Mouse (Mus musculus): ENCODE results near the gene Lingo3. TPM values are rescaled to one million over a fixed set of nuclear protein-coding genes. Genes with fewer than 3 reads are reported as not detected.

Gene Lingo3
- polyA plus RNA-seq, 1 experiment: 0.06 TPM

DNA sequence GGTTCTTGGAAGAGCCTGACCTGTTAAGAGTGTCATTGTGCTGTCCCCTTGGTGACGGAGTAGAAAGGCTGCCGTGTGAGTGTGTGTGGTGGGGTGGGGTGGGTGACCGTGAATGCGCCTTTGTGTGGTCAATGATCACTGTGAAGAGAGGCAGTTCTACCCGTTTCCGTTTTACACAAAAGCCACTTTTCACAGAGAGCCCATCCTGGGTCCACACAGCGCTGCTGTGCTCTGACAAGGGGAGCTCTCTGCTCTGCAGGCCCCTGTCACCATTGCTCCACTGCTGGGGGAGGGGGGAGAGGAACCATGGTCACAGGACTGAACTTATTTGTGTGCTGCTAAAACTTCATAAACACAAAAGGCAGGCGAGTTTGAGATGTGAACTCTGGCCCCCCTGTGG is 13.5 kb upstream of the Lingo3 start:
- H3K36me3 ChIP-seq (ENCODE audit: control insufficient read depth, insufficient read depth, low read length): peaks cover 11% of the 10 kb centered on the region; the same call in 1 of the 2 replicates
- H3K4me3 ChIP-seq (ENCODE audit: low read depth, low read length): no peak overlapping the region
- WGBS: 73% methylated on average over 8 of the region's 8 CpGs
- no peak overlapping the region for H3K27ac ChIP-seq (ENCODE audit: insufficient read depth, low read depth, low read length)
- H3K27me3 ChIP-seq (ENCODE audit: control insufficient read depth, insufficient read depth, low read length): no peaks in the 10 kb centered on the region
- TF ChIP-seq CTCF (IDR thresholded peaks at IDR 0.05; ENCODE audit: extremely low read depth, insufficient read length, insufficient replicate concordance, low read depth, low read length) (no peak), POLR2A (IDR thresholded peaks at IDR 0.05; ENCODE audit: low read depth, low read length) (no peak)
- H3K4me1 ChIP-seq (ENCODE audit: control insufficient read depth, insufficient read depth, insufficient read length, low read length): peaks cover 16% of the 10 kb centered on the region

DNA sequence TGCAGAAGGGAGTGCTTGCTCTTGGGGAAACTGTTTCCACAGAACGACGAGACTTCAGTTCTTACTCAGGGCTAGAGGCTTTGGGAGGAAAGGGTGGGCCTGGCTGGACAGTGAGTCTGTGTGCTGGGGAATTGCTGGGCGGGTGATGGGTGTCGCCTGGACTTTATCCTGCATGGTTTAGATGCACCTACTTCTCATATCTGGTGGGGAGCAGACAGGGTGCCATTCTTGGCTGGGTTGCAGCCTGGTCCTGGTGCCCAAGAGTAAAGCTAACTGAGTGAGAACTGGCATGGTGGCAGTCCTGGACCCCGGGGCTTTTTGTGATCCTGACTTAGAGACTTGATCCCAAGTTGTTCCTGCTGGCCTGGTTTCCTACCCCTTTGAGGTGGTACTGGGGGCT is 13.1 kb upstream of the Lingo3 start:
- 42% methylated on average over 5 of the region's 5 CpGs for WGBS
- TF ChIP-seq CTCF (IDR thresholded peaks at IDR 0.05; ENCODE audit: extremely low read depth, insufficient read length, insufficient replicate concordance, low read depth, low read length) (no peak), POLR2A (IDR thresholded peaks at IDR 0.05; ENCODE audit: low read depth, low read length) (no peak)

DNA sequence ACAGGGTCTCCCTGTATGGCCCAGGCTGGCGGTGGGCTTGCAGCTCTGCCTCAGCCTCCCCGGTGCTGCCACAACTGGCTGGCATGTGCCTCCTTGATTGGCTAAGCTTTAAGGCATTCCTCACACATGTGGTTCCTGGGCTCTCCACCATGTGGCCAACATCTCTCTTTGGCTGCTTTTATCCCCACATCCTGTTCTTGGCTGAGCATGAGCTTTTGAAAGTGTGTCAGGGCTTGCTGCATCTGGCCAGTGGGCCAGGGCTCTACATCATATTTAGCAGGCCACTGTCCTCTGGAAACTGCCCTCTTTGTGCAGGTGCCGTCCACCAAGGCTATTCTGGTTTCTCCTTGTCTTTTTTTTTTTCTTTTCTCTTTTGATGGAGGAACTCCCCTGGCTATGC is 12.4 kb upstream of the Lingo3 start:
- H3K36me3 ChIP-seq (ENCODE audit: control insufficient read depth, insufficient read depth, low read length): peaks cover 14% of the 10 kb centered on the region
- H3K4me3 ChIP-seq (ENCODE audit: low read depth, low read length): no peak overlapping the region
- TF ChIP-seq CTCF (IDR thresholded peaks at IDR 0.05; ENCODE audit: extremely low read depth, insufficient read length, insufficient replicate concordance, low read depth, low read length): no peak
- no peak for TF ChIP-seq POLR2A (IDR thresholded peaks at IDR 0.05; ENCODE audit: low read depth, low read length)
- no peak overlapping the region for H3K27ac ChIP-seq (ENCODE audit: insufficient read depth, low read depth, low read length)
- H3K27me3 ChIP-seq (ENCODE audit: control insufficient read depth, insufficient read depth, low read length): no peaks in the 10 kb centered on the region
- WGBS: 63% methylated on average over 3 of the region's 3 CpGs
- H3K4me1 ChIP-seq (ENCODE audit: control insufficient read depth, insufficient read depth, insufficient read length, low read length): peaks cover 16% of the 10 kb centered on the region

More for the DNA sequence above, 13.1 kb upstream of the Lingo3 start:
- Histone ChIP-seq H3K4me1 (ENCODE audit: control insufficient read depth, insufficient read depth, insufficient read length, low read length) (peaks cover 16% of the 10 kb centered on the region), H3K4me3 (ENCODE audit: low read depth, low read length) (no peak overlapping the region), H3K27me3 (ENCODE audit: control insufficient read depth, insufficient read depth, low read length) (no peaks in the 10 kb centered on the region), H3K27ac (ENCODE audit: insufficient read depth, low read depth, low read length) (no peak overlapping the region), H3K36me3 (ENCODE audit: control insufficient read depth, insufficient read depth, low read length) (peaks cover 13% of the 10 kb centered on the region)

DNA sequence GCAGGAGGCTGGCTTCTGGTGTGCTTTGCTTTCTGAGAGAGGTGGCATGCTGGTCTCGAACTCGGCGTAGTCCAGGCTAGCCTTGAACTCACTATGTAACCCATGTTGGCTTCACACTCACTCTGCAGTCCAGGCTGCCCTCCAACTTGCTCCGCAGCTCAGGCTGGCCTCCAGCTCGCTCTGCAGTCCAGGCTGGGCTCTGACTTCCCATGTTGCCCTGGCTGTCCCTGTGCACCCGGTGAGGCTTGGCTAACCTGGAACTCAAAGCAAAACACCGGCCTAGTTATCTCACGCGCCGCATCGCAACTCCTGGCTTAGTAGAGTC is 11.9 kb upstream of the Lingo3 start:
- peaks cover 12% of the 10 kb centered on the region for H3K36me3 ChIP-seq (ENCODE audit: control insufficient read depth, insufficient read depth, low read length)
- no peaks in the 10 kb centered on the region for H3K27me3 ChIP-seq (ENCODE audit: control insufficient read depth, insufficient read depth, low read length)
- TF ChIP-seq POLR2A (IDR thresholded peaks at IDR 0.05; ENCODE audit: low read depth, low read length): no peak
- no peak for TF ChIP-seq CTCF (IDR thresholded peaks at IDR 0.05; ENCODE audit: extremely low read depth, insufficient read length, insufficient replicate concordance, low read depth, low read length)
- 15% methylated on average over 11 of the region's 11 CpGs for WGBS
- H3K4me3 ChIP-seq (ENCODE audit: low read depth, low read length): peak overlapping the region; percentile 81
- no peak overlapping the region for H3K27ac ChIP-seq (ENCODE audit: insufficient read depth, low read depth, low read length)
- peaks cover 16% of the 10 kb centered on the region for H3K4me1 ChIP-seq (ENCODE audit: control insufficient read depth, insufficient read depth, insufficient read length, low read length)

DNA sequence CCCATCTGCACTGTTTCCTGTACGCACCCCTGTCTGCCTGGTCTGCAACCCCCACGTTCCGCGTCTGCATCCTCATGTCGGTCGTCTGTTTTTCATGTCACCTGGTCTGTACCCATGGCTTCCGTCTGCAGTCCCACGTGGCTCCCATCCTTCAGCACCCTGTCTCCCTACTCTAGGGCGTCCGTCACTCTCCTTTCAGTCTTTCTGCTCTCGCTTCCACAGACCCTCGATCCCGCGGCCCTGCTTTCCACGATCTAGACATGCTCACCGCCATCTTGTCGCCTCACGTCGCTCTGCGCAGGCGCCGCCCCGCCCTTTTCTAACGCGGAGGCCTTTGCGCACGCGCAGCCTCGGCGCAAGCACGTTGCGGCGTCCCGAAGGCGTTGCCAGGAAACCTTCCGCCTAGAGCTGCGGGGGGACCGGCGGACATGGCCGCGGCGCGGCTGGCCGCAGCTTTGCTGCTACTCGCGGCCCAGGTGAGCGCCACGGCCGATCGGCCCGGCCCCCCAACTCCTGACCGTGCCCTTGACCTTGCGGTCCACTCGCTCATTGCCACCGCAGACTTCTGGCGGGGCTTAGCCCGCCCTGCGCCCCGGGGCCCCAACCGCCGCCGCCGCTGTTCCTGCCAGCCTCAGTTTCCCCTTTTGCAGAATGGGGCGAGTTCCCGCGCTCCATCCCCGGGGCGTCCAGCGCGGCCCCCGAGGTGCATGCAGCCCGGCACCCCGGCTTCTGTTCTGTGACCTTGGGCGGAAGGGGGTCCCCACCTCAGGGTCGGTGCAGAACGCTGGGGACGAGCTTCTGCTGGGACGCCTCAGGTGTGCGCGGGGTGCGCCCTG is 11.3 kb upstream of the Lingo3 start, which contains the start of the genes Lsm7 and Sppl2b:
TSS of gene Lsm7 (minus strand) at position 297 of the 836 bp plus-strand sequence.
TSS of gene Sppl2b (plus strand) at position 363 of the 836 bp plus-strand sequence.
- Histone ChIP-seq H3K27me3 (ENCODE audit: control insufficient read depth, insufficient read depth, low read length) (no peaks in the 10 kb centered on the region), H3K4me3 (ENCODE audit: low read depth, low read length) (peak within 1 kb of the TSS; percentile 81), H3K4me1 (ENCODE audit: control insufficient read depth, insufficient read depth, insufficient read length, low read length) (peaks cover 16% of the 10 kb centered on the region), H3K36me3 (ENCODE audit: control insufficient read depth, insufficient read depth, low read length) (peaks cover 12% of the 10 kb centered on the region), H3K27ac (ENCODE audit: insufficient read depth, low read depth, low read length) (no peak within 1 kb of the TSS)
- under 1% methylated on average over 81 of the region's 81 CpGs for WGBS
- no peak for TF ChIP-seq CTCF (IDR thresholded peaks at IDR 0.05; ENCODE audit: extremely low read depth, insufficient read length, insufficient replicate concordance, low read depth, low read length)
- TF ChIP-seq POLR2A (IDR thresholded peaks at IDR 0.05; ENCODE audit: low read depth, low read length): peak; percentile 67

DNA sequence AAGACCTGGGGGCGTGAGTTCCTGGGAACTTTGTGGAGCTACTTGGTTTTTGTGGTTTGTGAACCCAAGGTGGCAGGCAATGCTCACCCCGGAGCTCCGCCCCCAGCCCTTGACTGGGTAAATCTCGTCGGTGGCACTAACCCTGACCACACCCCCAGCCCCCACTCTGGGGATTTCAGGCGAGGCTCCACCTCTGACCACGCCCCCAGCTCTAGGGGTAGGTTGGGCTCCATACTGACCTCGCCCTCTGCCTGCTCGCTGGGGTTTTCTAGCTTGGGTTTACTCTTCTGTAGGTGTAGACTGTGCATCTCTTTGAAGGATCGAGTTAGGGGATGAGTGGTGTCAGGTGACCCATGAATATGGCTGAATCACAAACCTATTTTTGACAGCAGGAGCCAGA is 4.7 kb upstream of the Lingo3 start:
- Histone ChIP-seq H3K36me3 (ENCODE audit: control insufficient read depth, insufficient read depth, low read length) (peaks cover 12% of the 10 kb centered on the region), H3K27me3 (ENCODE audit: control insufficient read depth, insufficient read depth, low read length) (peaks cover 11% of the 10 kb centered on the region), H3K4me3 (ENCODE audit: low read depth, low read length) (no peak overlapping the region), H3K4me1 (ENCODE audit: control insufficient read depth, insufficient read depth, insufficient read length, low read length) (peaks cover 4% of the 10 kb centered on the region), H3K27ac (ENCODE audit: insufficient read depth, low read depth, low read length) (no peak overlapping the region)
- 8% methylated on average over 10 of the region's 10 CpGs for WGBS
- no peak for TF ChIP-seq POLR2A (IDR thresholded peaks at IDR 0.05; ENCODE audit: low read depth, low read length)
- TF ChIP-seq CTCF (IDR thresholded peaks at IDR 0.05; ENCODE audit: extremely low read depth, insufficient read length, insufficient replicate concordance, low read depth, low read length): no peak

DNA sequence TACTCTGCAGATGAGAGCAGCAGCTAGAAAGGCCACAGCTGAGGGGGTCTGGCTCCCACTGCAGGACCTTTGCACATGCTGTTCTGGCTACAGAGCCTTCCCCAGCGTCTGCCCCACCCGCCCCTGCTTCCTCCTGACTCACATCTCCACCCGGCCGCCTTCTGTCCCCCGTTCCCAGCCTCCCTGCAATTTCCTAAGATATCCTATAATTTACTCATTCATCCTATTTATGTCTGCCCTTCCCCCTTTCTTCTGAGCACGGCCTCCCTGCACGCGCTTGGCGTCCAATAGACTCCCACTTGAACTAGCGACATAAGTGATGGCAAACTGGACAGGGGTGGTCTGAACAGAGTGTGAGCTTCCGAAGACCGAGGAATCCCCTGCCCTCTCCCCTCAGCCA is 1.9 kb upstream of the Lingo3 start:
- Histone ChIP-seq H3K4me3 (ENCODE audit: low read depth, low read length) (no peak overlapping the region), H3K27me3 (ENCODE audit: control insufficient read depth, insufficient read depth, low read length) (peaks cover 21% of the 10 kb centered on the region), H3K27ac (ENCODE audit: insufficient read depth, low read depth, low read length) (no peak overlapping the region), H3K36me3 (ENCODE audit: control insufficient read depth, insufficient read depth, low read length) (no peaks in the 10 kb centered on the region), H3K4me1 (ENCODE audit: control insufficient read depth, insufficient read depth, insufficient read length, low read length) (peaks cover 4% of the 10 kb centered on the region)
- WGBS: 68% methylated on average over 12 of the region's 12 CpGs
- TF ChIP-seq POLR2A (IDR thresholded peaks at IDR 0.05; ENCODE audit: low read depth, low read length) (no peak), CTCF (IDR thresholded peaks at IDR 0.05; ENCODE audit: extremely low read depth, insufficient read length, insufficient replicate concordance, low read depth, low read length) (no peak)

Data from small intestine, adult 2 months (tissue).